ENCODE assay signal across 9 mouse cellular contexts in the genomic region with DNA sequence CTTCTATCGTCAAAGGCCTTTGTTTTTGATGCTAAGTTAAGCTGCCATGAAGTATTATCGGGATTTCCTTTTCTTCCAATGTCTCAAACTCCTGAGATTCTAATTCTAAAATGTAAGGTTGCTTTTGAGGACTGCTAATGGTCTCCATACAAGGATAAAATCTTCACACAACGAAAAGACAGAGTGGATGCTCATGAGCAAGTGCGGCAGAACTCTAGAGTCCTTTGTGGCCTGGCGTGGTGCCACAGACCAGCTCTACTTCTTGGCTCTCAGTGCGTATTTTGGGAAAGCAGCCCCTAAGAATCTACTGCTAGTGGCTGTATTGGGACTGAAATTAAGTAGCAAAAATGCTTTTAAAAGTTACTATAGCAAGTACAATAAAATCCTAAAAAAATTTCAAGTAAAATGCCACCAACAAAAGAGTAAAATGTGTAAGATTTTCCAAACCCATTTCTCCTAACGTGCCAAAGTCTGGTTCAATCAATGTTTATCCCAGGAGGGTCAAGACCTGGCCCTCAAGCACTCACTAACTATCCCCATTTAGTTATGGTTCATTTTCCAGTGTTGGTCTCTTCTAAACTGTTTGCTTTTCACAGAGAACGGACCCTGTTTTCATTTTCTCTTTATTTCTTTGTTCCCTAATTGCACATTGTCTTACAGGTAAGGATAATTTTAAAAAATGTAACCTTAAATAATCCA. TPM values are rescaled to one million over a fixed set of nuclear protein-coding genes. Genes with fewer than 3 reads are reported as not detected.
A peak's percentile ranks its signal among the peaks of the same experiment; 100 is the strongest.
DNase-seq lines count a peak whose midpoint lies in the region; ATAC-seq and TF ChIP-seq lines count a peak whose summit lies in the region.
"Had no signal": no experiment of that assay in that cellular context is flagged by ENCODE, and none has a peak within 500 bp of the region (broad histone marks: within the 10 kb centered on the region; RNA-seq: fewer than 3 reads in every experiment).

No protein-coding gene starts in this region.

- TF ChIP-seq POLR2A in MEL (IDR thresholded peaks at IDR 0.05; ENCODE audit: control insufficient read depth in 1 of 2, insufficient read depth in 1 of 2, low read depth in 1 of 2, low read length in 2 of 2, poor library complexity in 1 of 2) = no peak

- TF ChIP-seq RAD21 in MEL (IDR thresholded peaks at IDR 0.05; ENCODE audit: low read depth, low read length) = no peak

- no peak overlapping the region for H3K9ac ChIP-seq in MEL (ENCODE audit: control insufficient read depth, low read depth, low read length, poor library complexity, severe bottlenecking)
- no peak overlapping the region for H3K9ac ChIP-seq in embryonic facial prominence, embryonic 14.5 days (ENCODE audit: low read depth, low read length)
- H3K9ac ChIP-seq: hindbrain, embryonic 13.5 days had no signal

- H3K4me2 ChIP-seq in embryonic facial prominence, embryonic 14.5 days (ENCODE audit: low read depth, low read length) = peak overlapping the region; percentile 27
- H3K4me2 ChIP-seq: hindbrain, embryonic 13.5 days had no signal

- 47% methylated on average over 8 of the region's 8 CpGs for WGBS in embryonic facial prominence, embryonic 14.5 days

- H3K4me1 ChIP-seq in MEL (ENCODE audit: control insufficient read depth in 1 of 2, insufficient read depth in 2 of 2, low read length in 2 of 2) = peaks cover 2 to 8% of the 10 kb centered on the region in 2 experiments; a peak in 2 of 4 replicates
- H3K4me1 ChIP-seq in embryonic facial prominence, embryonic 14.5 days (ENCODE audit: control insufficient read depth, insufficient read depth, low read length) = peaks cover 25% of the 10 kb centered on the region
- H3K4me1 ChIP-seq: hindbrain, embryonic 13.5 days; midbrain, embryonic 10.5 days had no signal

- H3K27ac ChIP-seq in MEL (ENCODE audit: control insufficient read depth, low read depth, low read length) = no peak overlapping the region
- H3K27ac ChIP-seq in embryonic facial prominence, embryonic 14.5 days (replicated peaks; ENCODE audit: low read depth, low read length) = peak overlapping the region; percentile 89
- H3K27ac ChIP-seq: hindbrain, embryonic 13.5 days; midbrain, embryonic 10.5 days had no signal

- ATAC-seq in embryonic facial prominence, embryonic 14.5 days (ENCODE audit: low read depth) = no peak

- H3K4me3 ChIP-seq in MEL (ENCODE audit: control insufficient read depth in 1 of 2, insufficient read depth in 1 of 2, low read depth in 2 of 2, low read length in 2 of 2) = no peak overlapping the region
- H3K4me3 ChIP-seq in embryonic facial prominence, embryonic 14.5 days (ENCODE audit: low read depth, low read length) = peak overlapping the region; percentile 4; the same call in 1 of the 2 replicates
- H3K4me3 ChIP-seq: hindbrain, embryonic 13.5 days; midbrain, embryonic 10.5 days had no signal

- no peaks in the 10 kb centered on the region for H3K9me3 ChIP-seq in MEL (replicated peaks; ENCODE audit: insufficient read depth, low read length)
- no peaks in the 10 kb centered on the region for H3K9me3 ChIP-seq in embryonic facial prominence, embryonic 14.5 days (ENCODE audit: control insufficient read depth, low read length)
- H3K9me3 ChIP-seq: hindbrain, embryonic 13.5 days; midbrain, embryonic 10.5 days had no signal

- peak; percentile 23 for DNase-seq in left cerebral cortex, postnatal 4 days
- DNase-seq in left cerebral cortex, adult 18-20 months (ENCODE audit: low spot score in 2 of 2) = no peak
- DNase-seq in MEL (ENCODE audit: low read depth, low spot score) = peak; percentile 43
- DNase-seq in embryonic facial prominence, embryonic 14.5 days (ENCODE audit: low spot score) = peak; percentile 91
- DNase-seq in kidney, postnatal 36 days = peak; percentile 41 to 71
- no peak for DNase-seq in spleen, postnatal 10 days (ENCODE audit: low spot score in 2 of 2)
- no peak for DNase-seq in thymus, postnatal 25 days

- H3K36me3 ChIP-seq in MEL (ENCODE audit: control insufficient read depth in 1 of 2, insufficient read depth in 2 of 2, low read length in 2 of 2) = peaks cover 0 to 7% of the 10 kb centered on the region in 2 experiments; a peak in 2 of 4 replicates
- no peaks in the 10 kb centered on the region for H3K36me3 ChIP-seq in embryonic facial prominence, embryonic 14.5 days (ENCODE audit: control insufficient read depth, insufficient read depth, low read length)
- H3K36me3 ChIP-seq: hindbrain, embryonic 13.5 days; midbrain, embryonic 10.5 days had no signal

- intact Hi-C loops in left cerebral cortex, postnatal 4 days (cut with DNase I) = no loop called here

- no peaks in the 10 kb centered on the region for H3K79me2 ChIP-seq in MEL (ENCODE audit: control insufficient read depth, insufficient read depth, low read length, poor library complexity)

- H3K27me3 ChIP-seq in MEL (ENCODE audit: control insufficient read depth in 1 of 2, insufficient read depth in 2 of 2, low read length in 2 of 2) = no peaks in the 10 kb centered on the region
- no peaks in the 10 kb centered on the region for H3K27me3 ChIP-seq in embryonic facial prominence, embryonic 14.5 days (replicated peaks; ENCODE audit: control insufficient read depth, insufficient read depth, low read length)
- H3K27me3 ChIP-seq: hindbrain, embryonic 13.5 days had no signal

- TF ChIP-seq CTCF in MEL (IDR thresholded peaks at IDR 0.05 in 2 of 3, conservative IDR thresholded peaks at IDR 0.05 in 1 of 3; ENCODE audit: control insufficient read depth in 1 of 3, insufficient read depth in 1 of 3, low read depth in 2 of 3, low read length in 3 of 3, poor library complexity in 1 of 3, severe bottlenecking in 1 of 3) = no peak

- no peak for TF ChIP-seq EP300 in MEL (IDR thresholded peaks at IDR 0.05; ENCODE audit: low read depth in 1 of 2, low read length in 2 of 2)

TF ChIP-seq in MEL, 35 proteins besides CTCF, POLR2A, EP300 and RAD21:
- TF ChIP-seq MAFK (IDR thresholded peaks at IDR 0.05; ENCODE audit: borderline replicate concordance, low read depth, low read length) = no peak
- TF ChIP-seq HCFC1 (IDR thresholded peaks at IDR 0.05; ENCODE audit: low read depth, low read length) = no peak
- TF ChIP-seq CHD2 (IDR thresholded peaks at IDR 0.05; ENCODE audit: low read length) = no peak
- no peak for TF ChIP-seq USF2 (IDR thresholded peaks at IDR 0.05; ENCODE audit: borderline replicate concordance in 1 of 2, insufficient read depth in 1 of 2, low read depth in 1 of 2, low read length in 2 of 2)
- no peak for TF ChIP-seq JUND (IDR thresholded peaks at IDR 0.05; ENCODE audit: low read depth, low read length)
- no peak for TF ChIP-seq TBP (IDR thresholded peaks at IDR 0.05; ENCODE audit: low read depth, low read length)
- no peak for TF ChIP-seq MXI1 (IDR thresholded peaks at IDR 0.05; ENCODE audit: low read depth, low read length)
- TF ChIP-seq ZC3H11A (IDR thresholded peaks at IDR 0.05; ENCODE audit: low read depth, low read length) = no peak
- no peak for TF ChIP-seq TAL1 (IDR thresholded peaks at IDR 0.05; ENCODE audit: low read length)
- no peak for TF ChIP-seq POLR2AphosphoS5 (IDR thresholded peaks at IDR 0.05; ENCODE audit: borderline replicate concordance, low read depth, low read length)
- TF ChIP-seq ELF1 (IDR thresholded peaks at IDR 0.05; ENCODE audit: low read depth, low read length) = no peak
- no peak for TF ChIP-seq ETS1 (IDR thresholded peaks at IDR 0.05; ENCODE audit: low read depth, low read length)
- TF ChIP-seq ZNF384 (IDR thresholded peaks at IDR 0.05; ENCODE audit: low read depth, low read length) = no peak
- no peak for TF ChIP-seq TCF12 (IDR thresholded peaks at IDR 0.05; ENCODE audit: low read depth, low read length)
- no peak for TF ChIP-seq MAX (IDR thresholded peaks at IDR 0.05; ENCODE audit: low read length)
- TF ChIP-seq SMC3 (IDR thresholded peaks at IDR 0.05; ENCODE audit: low read depth, low read length) = no peak
- TF ChIP-seq CHD1 (IDR thresholded peaks at IDR 0.05; ENCODE audit: low read depth, low read length) = no peak

RNA-seq across cellular contexts. Expression of gene Omd, which starts 2.2 kb away (rescaled TPM):
- total RNA-seq in left cerebral cortex, postnatal 4 days (2021) = 1 to 10 TPM; 1.2 to 1.4 TPM
- total RNA-seq in left cerebral cortex, adult 18-20 months (2021) = 1 to 10 TPM; 2.2 to 2.4 TPM
- total RNA-seq in MEL (2012; rRNA removed) = 0.04 and 0.13 TPM in 2 replicates
- polyA plus RNA-seq in MEL (2012; ENCODE audit: insufficient read depth in 1 of 2, insufficient read length in 2 of 2, low read depth in 1 of 2, low replicate concordance in 2 of 2, missing spikeins in 1 of 2) = 1 to 10 TPM in 1 of 2 experiments, not detected in 1; 4.1 TPM
- polyA plus RNA-seq in embryonic facial prominence, embryonic 14.5 days (2014; fragmentation: Nextera tagmentation; extraction: Ambion mirVana) = 19.2 and 31.9 TPM in 2 replicates

RNA-seq across cellular contexts. Expression of gene Ogn, which starts 23.4 kb away (rescaled TPM):
- 10 to 100 TPM; 11.3 to 11.4 TPM for total RNA-seq in left cerebral cortex, postnatal 4 days (2021)
- total RNA-seq in left cerebral cortex, adult 18-20 months (2021) = 1 to 10 TPM; 8.6 to 9.9 TPM
- 0.04 TPM in 1 of 2 replicates, not detected in the other for total RNA-seq in MEL (2012; rRNA removed)
- polyA plus RNA-seq in MEL (2012; ENCODE audit: insufficient read depth in 1 of 2, insufficient read length in 2 of 2, low read depth in 1 of 2, low replicate concordance in 2 of 2, missing spikeins in 1 of 2) = under 1 TPM in 1 of 2 experiments, not detected in 1; 0.06 TPM
- 290 and 318 TPM in 2 replicates for polyA plus RNA-seq in embryonic facial prominence, embryonic 14.5 days (2014; fragmentation: Nextera tagmentation; extraction: Ambion mirVana)

RNA-seq across cellular contexts. Expression of gene Aspn, which starts 40.2 kb away (rescaled TPM):
- total RNA-seq in left cerebral cortex, postnatal 4 days (2021) = 1 to 10 TPM in 1 of 2 experiments, under 1 TPM in 1; 0.89 to 1.1 TPM
- under 1 TPM; 0.89 to 0.98 TPM for total RNA-seq in left cerebral cortex, adult 18-20 months (2021)
- not detected in 2 replicates for total RNA-seq in MEL (2012; rRNA removed)
- under 1 TPM in 1 of 2 experiments, not detected in 1; 0.04 TPM for polyA plus RNA-seq in MEL (2012; ENCODE audit: insufficient read depth in 1 of 2, insufficient read length in 2 of 2, low read depth in 1 of 2, low replicate concordance in 2 of 2, missing spikeins in 1 of 2)
- 200 and 243 TPM in 2 replicates for polyA plus RNA-seq in embryonic facial prominence, embryonic 14.5 days (2014; fragmentation: Nextera tagmentation; extraction: Ambion mirVana)

Comparison
In these comparisons a context has a peak if more than half of its experiments do, and no peak if none do; other contexts are left out.
1. DNase-seq: peak in left cerebral cortex, postnatal 4 days (single experiment), MEL (single experiment), embryonic facial prominence, embryonic 14.5 days (single experiment) and kidney, postnatal 36 days (2 of 2); none in left cerebral cortex, adult 18-20 months (0 of 2), spleen, postnatal 10 days (0 of 2) and thymus, postnatal 25 days (single experiment).